Mouse (Mus musculus): ENCODE measurements at regions not wholly inside any gene's neighbourhood (a gene's known extent, or its start where the extent isn't known, plus 50 kb on each side); places are given as distances from the start of the nearest gene placed in this dataset.

DNA sequence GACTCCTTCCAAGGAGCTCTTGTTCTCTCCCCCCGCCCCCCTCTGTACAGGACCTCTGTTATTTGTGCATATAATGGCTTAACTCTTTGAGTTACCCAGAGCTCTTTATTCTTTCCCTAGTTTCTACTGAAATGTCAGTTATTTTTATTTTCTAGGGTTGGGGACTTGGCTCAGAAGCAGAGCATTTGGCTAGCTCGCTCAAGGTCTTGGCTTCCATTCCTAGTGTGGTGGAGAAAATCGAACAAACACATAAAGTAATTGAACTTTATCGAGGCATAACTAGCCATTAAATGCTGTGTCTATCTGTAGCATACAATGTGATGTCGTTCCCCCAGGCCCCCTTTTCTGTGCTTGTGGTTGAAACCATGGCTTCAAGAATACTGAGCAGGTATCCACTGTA, 716.5 kb upstream of the Car8 start:
- Histone ChIP-seq H3K9me3 (no peaks in the 10 kb centered on the region), H3K9ac (no peak overlapping the region), H3K4me2 (no peak overlapping the region), H3K4me1 (peaks cover 48% of the 10 kb centered on the region), H3K36me3 (replicated peaks) (no peaks in the 10 kb centered on the region), H3K4me3 (replicated peaks) (no peak overlapping the region), H3K27me3 (no peaks in the 10 kb centered on the region), H3K27ac (no peak overlapping the region)
- ATAC-seq (ENCODE audit: low FRiP score): no peak
- 86% methylated on average over 5 of the region's 5 CpGs for WGBS

DNA sequence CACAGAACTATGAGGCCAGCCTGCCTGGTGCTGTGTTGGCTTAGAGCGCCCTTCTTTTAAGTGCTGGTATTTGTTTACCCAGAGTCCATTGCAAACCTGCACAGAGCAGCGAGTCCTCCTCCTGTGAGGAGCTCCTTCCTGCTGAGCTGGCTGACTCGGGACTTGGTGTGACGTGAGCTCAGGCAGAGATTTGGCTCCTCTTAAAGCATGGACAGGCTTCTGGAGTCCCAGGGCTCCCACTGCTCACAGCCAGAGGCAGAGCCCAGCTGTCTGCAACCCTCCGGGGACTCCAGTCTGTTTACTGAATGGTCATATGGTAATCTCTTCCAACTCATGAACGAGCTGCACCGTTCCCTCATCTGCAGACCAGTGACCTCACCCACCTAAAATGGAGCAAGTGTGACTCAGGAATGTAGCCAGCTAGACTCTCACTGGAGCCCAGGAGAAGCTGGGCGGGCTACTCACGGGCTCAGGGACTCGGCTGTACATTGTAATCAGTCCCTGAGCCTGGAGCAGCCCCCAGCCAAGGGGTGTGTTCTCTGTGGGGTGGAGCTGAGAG, 715.6 kb upstream of the Car8 start:
- Histone ChIP-seq H3K9ac (0 out of 2 replicates have a peak overlapping the region, but pooled peaks have one; percentile 12), H3K4me2 (peak overlapping the region; percentile 11; the same call in 1 of the 2 replicates), H3K4me3 (replicated peaks) (no peak overlapping the region), H3K27ac (peak overlapping the region; percentile 42; the same call in 1 of the 2 replicates), H3K36me3 (replicated peaks) (no peaks in the 10 kb centered on the region), H3K27me3 (no peaks in the 10 kb centered on the region), H3K4me1 (peaks cover 48% of the 10 kb centered on the region), H3K9me3 (no peaks in the 10 kb centered on the region)
- WGBS: 18% methylated on average over 10 of the region's 10 CpGs
- ATAC-seq (ENCODE audit: low FRiP score): peak; percentile 18; the same call in 1 of the 2 replicates

DNA sequence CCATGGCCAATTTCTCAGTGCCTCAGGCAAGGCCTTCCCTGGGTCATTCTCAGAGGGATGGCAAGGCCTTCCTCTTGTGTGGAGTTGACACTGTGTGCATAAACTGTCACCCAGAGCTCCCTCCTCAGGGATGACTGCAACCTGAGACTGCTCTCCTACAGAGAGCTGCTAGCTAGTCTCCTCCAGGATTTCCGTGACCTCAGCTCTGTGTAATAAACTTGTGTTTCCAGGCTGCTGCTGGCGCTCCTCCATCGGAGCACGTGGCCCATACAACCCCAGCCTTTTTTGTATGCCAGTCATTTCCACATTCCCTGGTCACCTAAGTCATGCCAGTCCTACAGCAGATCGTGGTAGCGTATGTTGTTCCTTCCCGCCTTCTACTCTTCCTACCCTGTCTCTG, 714.3 kb upstream of the Car8 start:
- H3K4me3 ChIP-seq (replicated peaks): no peak overlapping the region
- no peak overlapping the region for H3K4me2 ChIP-seq
- no peak overlapping the region for H3K9ac ChIP-seq
- no peaks in the 10 kb centered on the region for H3K27me3 ChIP-seq
- 91% methylated on average over 7 of the region's 7 CpGs for WGBS
- no peaks in the 10 kb centered on the region for H3K36me3 ChIP-seq (replicated peaks)
- no peaks in the 10 kb centered on the region for H3K9me3 ChIP-seq
- no peak for ATAC-seq (ENCODE audit: low FRiP score)
- H3K27ac ChIP-seq: no peak overlapping the region
- peaks cover 42% of the 10 kb centered on the region for H3K4me1 ChIP-seq

DNA sequence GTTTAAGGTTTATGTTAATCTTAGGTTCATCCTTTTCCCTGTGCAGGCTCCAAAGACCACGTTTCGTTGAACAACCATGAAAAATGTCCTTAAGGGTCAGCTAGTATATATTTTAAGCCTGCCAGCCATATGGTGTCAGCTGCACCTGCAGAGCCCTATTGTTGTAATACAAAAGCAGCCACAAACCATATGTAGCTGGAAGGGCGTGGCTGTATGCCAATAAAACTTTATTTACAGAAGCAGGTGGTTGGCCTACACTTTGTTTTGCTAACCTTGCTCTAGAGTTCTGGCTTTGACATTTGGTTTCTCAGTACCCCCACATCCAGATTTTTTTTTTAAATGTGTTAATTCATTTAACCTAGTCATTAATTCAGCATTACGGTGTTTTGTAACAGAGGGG, 711.1 kb upstream of the Car8 start:
- WGBS: 67% methylated on average over 4 of the region's 4 CpGs
- no peak overlapping the region for H3K4me2 ChIP-seq
- H3K9me3 ChIP-seq: no peaks in the 10 kb centered on the region
- ATAC-seq (ENCODE audit: low FRiP score): no peak
- no peaks in the 10 kb centered on the region for H3K27me3 ChIP-seq
- H3K4me3 ChIP-seq (replicated peaks): no peak overlapping the region
- no peak overlapping the region for H3K27ac ChIP-seq
- H3K36me3 ChIP-seq (replicated peaks): no peaks in the 10 kb centered on the region
- no peak overlapping the region for H3K9ac ChIP-seq
- H3K4me1 ChIP-seq: peaks cover 12% of the 10 kb centered on the region

DNA sequence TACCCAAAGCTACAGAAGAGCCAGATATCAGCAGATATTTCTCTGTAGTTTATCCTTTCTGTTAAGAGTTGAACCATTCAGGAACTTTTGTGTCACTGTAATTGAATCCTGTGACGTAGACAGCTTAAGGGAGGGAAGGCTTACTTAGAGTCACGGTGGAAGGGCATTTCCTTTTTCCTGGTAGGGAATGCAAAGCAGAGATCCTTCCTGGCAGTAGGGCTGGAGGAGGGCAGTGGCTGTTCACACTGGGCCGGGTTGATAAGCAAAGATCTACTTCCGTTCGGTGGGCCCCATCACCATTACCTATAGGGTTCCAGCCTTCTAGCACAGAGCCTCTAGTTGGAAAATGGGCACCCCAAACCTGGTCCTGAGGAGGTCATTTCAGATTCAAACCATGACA, 710.7 kb upstream of the Car8 start:
- Histone ChIP-seq H3K4me3 (replicated peaks) (no peak overlapping the region), H3K36me3 (replicated peaks) (no peaks in the 10 kb centered on the region), H3K4me1 (peaks cover 8% of the 10 kb centered on the region), H3K4me2 (no peak overlapping the region), H3K9me3 (no peaks in the 10 kb centered on the region), H3K27me3 (no peaks in the 10 kb centered on the region), H3K9ac (no peak overlapping the region), H3K27ac (no peak overlapping the region)
- ATAC-seq (ENCODE audit: low FRiP score): no peak
- WGBS: 73% methylated on average over 5 of the region's 5 CpGs

DNA sequence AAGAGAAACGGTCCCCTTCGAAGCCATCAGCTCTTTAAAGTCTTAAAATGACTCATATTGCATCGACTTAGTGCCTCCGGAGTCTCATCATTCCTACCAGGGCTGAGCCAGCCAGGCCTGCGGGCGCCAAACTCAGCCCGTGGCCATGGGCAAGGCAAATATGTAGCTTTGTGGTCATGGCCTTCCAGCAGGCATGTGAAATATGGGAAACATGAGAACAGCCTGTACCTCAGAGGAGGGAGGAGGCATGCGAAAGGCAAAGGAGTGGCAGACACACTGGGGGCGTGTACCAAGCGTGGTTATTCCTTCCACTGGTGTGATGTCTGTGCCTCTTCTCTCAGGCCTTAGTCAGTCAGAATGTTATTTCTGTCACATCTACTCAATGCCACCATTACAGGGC, 706.3 kb upstream of the Car8 start:
- no peak overlapping the region for H3K4me3 ChIP-seq (replicated peaks)
- 98% methylated on average over 10 of the region's 10 CpGs for WGBS
- no peak overlapping the region for H3K27ac ChIP-seq
- H3K4me2 ChIP-seq: no peak overlapping the region
- ATAC-seq (ENCODE audit: low FRiP score): no peak
- peaks cover 4% of the 10 kb centered on the region; the same call in 1 of the 2 replicates for H3K4me1 ChIP-seq
- no peak overlapping the region for H3K9ac ChIP-seq
- H3K27me3 ChIP-seq: no peaks in the 10 kb centered on the region
- no peaks in the 10 kb centered on the region for H3K9me3 ChIP-seq
- no peaks in the 10 kb centered on the region for H3K36me3 ChIP-seq (replicated peaks)

DNA sequence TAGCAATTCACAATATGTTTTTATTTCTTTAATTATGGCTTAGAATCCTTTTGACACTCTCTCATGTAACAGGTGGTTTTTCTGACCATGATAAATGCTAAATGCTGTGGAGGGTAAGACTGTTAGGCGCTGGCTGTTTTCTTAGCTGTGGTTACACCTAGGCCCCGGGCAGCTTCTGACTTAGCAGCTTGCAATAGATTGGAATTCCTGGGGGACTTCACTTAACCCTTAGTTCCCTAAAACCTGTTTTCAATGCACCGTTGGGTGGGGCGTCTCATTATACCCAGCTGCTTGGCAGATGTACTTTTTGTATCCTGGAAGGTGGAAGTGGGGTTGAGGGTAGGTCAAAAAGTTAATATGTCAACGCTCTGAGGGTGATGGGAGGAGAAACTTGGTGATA, 704.2 kb upstream of the Car8 start:
- H3K27me3 ChIP-seq: no peaks in the 10 kb centered on the region
- no peak overlapping the region for H3K4me2 ChIP-seq
- H3K4me1 ChIP-seq: peaks cover 11% of the 10 kb centered on the region
- WGBS: 63% methylated on average over 5 of the region's 5 CpGs
- no peak overlapping the region for H3K4me3 ChIP-seq (replicated peaks)
- no peak overlapping the region for H3K9ac ChIP-seq
- H3K27ac ChIP-seq: no peak overlapping the region
- ATAC-seq (ENCODE audit: low FRiP score): no peak
- no peaks in the 10 kb centered on the region for H3K36me3 ChIP-seq (replicated peaks)
- H3K9me3 ChIP-seq: no peaks in the 10 kb centered on the region

DNA sequence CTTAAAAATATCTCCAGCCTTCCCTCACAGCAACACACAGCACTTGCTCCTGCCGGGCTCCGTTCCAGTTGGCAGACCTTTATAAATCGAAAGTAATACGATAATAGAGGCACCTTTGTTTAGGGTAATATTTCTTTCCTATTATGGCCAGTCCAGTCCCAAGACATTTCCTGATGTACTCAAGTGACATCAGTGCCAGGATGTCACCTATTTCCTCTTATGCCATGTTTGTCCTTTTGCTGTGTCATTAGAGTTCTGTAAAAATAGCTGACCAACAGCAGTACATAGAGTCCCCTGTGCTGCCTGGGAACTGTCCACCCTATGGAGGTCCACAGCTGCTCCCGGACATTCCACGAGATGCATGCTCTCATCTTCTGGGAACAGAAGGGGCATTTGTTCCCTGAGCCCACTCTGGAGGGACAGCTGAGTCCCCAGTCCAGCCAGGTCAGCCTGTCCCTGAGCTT, 700.1 kb upstream of the Car8 start:
- H3K27me3 ChIP-seq: no peaks in the 10 kb centered on the region
- no peaks in the 10 kb centered on the region for H3K9me3 ChIP-seq
- no peak; the same call in 1 of the 2 replicates for ATAC-seq (ENCODE audit: low FRiP score)
- H3K4me2 ChIP-seq: no peak overlapping the region
- H3K9ac ChIP-seq: no peak overlapping the region
- no peak overlapping the region for H3K27ac ChIP-seq
- peaks cover 10% of the 10 kb centered on the region for H3K4me1 ChIP-seq
- 84% methylated on average over 6 of the region's 6 CpGs for WGBS
- H3K4me3 ChIP-seq (replicated peaks): no peak overlapping the region
- H3K36me3 ChIP-seq (replicated peaks): no peaks in the 10 kb centered on the region

DNA sequence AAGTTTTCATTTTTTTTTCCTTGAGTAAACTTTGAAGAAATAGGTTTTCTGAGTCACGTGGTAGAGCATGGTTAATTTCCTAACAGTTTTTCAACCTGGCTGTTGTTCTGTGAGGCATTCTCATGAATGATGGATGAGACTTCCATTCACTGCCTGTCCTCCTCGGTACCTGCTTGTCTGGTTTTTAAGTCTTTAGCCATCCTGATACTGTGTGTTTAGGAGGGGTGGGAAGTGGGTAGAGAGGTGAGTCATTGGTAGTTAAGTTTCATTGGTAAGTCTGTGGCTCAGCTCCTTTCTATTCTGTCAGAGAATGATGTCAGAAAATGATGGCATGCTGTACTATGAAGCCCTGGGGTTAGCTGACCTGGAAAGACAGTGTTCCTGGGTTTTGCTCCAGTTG, 697.1 kb upstream of the Car8 start:
- ATAC-seq (ENCODE audit: low FRiP score): no peak
- peaks cover 7% of the 10 kb centered on the region for H3K4me1 ChIP-seq

DNA sequence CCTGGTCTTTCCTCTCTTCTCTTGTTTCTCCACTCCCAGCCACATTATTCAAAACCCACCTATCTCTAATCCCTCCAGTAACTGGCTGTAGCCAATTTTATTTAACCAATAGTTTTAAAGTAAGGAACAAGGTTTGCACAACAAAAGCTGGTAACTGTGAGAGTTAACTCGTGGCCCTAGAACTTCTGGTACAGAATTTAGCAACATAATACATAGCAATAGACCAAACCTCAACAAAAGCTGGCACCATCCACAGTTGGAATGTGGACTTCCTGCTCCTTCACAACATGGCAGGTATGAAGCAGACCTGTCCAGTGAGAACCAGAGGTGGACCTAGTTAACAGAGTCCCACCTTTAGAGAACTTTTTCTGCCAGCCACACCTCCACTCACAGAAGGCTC, 695.7 kb upstream of the Car8 start:
- Histone ChIP-seq H3K4me1 (peaks cover 4% of the 10 kb centered on the region; the same call in 1 of the 2 replicates), H3K27ac (no peak overlapping the region)
- 81% methylated on average over 1 of the region's 1 CpGs for WGBS

More for the DNA sequence above, 697.1 kb upstream of the Car8 start:
- Histone ChIP-seq H3K4me2 (no peak overlapping the region), H3K27ac (no peak overlapping the region), H3K9ac (no peak overlapping the region), H3K9me3 (no peaks in the 10 kb centered on the region), H3K36me3 (replicated peaks) (no peaks in the 10 kb centered on the region), H3K4me3 (replicated peaks) (no peak overlapping the region), H3K27me3 (no peaks in the 10 kb centered on the region)
- 74% methylated on average over 2 of the region's 2 CpGs for WGBS

DNA sequence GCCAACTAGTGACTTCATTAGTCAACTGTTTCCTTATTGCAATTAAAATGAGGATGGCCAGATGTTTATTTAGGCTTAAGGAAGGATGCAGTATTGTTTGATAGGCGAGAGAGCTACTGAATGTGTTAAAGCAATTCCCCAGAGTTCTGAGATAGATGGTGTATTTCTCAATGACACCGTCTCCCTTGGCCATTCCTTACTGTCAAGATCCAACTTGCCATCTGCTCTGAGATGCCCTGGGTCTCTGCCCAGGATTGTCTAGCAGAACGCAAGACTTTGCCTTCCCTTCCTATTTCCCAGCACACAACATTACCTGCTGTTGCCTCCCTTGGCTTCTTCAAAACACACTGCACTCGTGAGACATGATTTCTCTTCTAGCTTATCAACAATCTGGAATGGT, 690.5 kb upstream of the Car8 start:
- WGBS: 71% methylated on average over 4 of the region's 4 CpGs
- ATAC-seq (ENCODE audit: low FRiP score): no peak
- H3K9me3 ChIP-seq: no peaks in the 10 kb centered on the region

More for the DNA sequence above, 695.7 kb upstream of the Car8 start:
- Histone ChIP-seq H3K9ac (no peak overlapping the region), H3K27me3 (no peaks in the 10 kb centered on the region), H3K9me3 (no peaks in the 10 kb centered on the region), H3K4me2 (no peak overlapping the region), H3K4me3 (replicated peaks) (no peak overlapping the region), H3K36me3 (replicated peaks) (no peaks in the 10 kb centered on the region)
- ATAC-seq (ENCODE audit: low FRiP score): no peak

DNA sequence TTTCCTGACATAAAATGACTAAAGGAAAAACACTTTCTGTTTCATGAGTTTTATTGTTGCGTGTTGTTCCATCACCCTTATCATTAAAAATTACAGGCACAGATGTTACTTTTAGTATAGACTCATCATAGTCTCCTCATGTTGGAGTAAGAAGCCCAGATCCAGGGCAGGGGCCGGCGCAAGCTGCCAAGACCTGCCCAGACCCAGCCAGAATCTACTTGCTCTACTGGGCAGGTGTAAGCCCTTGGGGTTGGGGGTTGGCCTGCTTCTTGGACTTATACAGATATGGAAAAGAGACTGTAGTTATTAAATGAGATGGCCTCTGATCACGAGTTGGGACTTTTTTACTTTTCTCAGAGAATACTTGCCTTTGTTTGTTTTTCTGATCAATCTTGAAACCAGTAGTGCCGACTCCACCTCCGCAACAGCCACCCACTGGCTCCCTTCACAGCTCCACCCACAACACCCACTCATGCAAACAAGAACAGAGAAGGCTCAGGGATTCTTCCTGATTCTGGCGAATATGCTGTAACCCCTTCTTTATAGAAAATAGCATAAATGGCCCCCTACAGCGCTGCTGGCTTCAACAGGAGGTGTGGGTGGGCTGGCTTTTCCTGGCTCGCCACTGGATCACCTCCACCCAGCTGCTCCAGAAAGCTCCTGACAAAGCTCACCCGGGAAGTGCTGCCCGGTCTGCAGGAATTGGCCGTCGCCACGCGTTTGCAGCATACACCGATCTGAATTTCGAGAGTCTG, 689.9 kb upstream of the Car8 start:
- H3K27ac ChIP-seq: no peak overlapping the region
- no peak overlapping the region for H3K4me2 ChIP-seq
- ATAC-seq (ENCODE audit: low FRiP score): no peak
- no peaks in the 10 kb centered on the region for H3K27me3 ChIP-seq
- WGBS: 78% methylated on average over 17 of the region's 17 CpGs
- no peaks in the 10 kb centered on the region for H3K36me3 ChIP-seq (replicated peaks)
- peaks cover 7% of the 10 kb centered on the region for H3K4me1 ChIP-seq
- H3K4me3 ChIP-seq (replicated peaks): no peak overlapping the region
- H3K9ac ChIP-seq: no peak overlapping the region
- H3K9me3 ChIP-seq: no peaks in the 10 kb centered on the region

More for the DNA sequence above, 690.5 kb upstream of the Car8 start:
- no peak overlapping the region for H3K9ac ChIP-seq
- no peaks in the 10 kb centered on the region for H3K27me3 ChIP-seq
- no peak overlapping the region for H3K4me3 ChIP-seq (replicated peaks)
- H3K4me1 ChIP-seq: peaks cover 7% of the 10 kb centered on the region
- no peak overlapping the region for H3K4me2 ChIP-seq
- H3K36me3 ChIP-seq (replicated peaks): no peaks in the 10 kb centered on the region
- no peak overlapping the region for H3K27ac ChIP-seq

Data from forebrain, embryonic 12.5 days (tissue).